Mouse (Mus musculus): ENCODE data around the gene Rnf31.

Gene Rnf31

DNA sequence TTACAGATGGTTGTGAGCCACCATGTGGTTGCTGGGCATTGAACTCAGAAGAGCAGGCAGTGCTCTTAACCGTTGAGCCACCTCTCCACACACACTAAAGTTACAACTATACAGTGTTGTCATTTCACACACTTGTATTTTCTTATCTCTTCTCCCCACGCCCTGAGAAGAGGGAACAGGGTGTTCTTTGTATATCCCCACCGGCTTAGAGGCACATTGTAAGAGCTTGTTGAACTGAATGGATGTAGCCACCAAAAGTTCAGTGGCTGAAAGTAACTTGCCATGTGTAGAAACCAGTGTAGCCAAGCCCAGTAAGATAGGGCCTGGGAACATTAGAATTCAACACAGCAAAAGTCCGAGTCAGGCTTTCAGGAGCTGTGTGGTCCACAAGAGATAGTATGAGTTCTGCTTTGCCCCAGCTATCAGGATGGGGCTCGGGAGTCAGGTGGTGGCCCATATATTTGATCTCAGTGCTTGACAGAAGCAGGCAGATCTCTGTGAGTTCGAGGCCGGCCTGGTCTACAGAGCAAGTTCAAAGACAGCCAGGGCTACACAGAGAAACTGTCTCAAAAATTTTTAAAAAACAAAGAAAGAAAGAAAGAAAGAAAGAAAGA, 23.2 kb downstream of the Rnf31 start:
- no peak for TF ChIP-seq GATA4 (IDR thresholded peaks at IDR 0.05; ENCODE audit: insufficient replicate concordance, low read length)

DNA sequence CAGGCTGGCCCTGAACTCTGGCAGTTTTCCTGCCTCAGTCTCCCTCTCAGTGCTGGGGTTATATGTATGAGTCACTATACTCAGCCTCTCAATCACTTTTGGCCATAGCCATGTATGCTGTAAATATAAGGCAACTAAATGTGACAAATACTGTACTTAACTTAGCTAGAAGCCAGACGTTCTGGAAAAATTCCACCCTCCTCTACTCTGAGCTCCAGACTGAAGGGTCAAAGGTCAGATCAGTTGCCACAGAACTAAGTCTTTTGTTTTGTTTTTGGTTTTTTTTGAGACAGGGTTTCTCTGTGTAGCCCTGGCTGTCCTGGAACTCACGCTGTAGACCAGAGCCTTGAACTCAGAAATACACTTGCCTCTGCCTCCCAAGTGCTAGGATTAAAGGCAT, 24.4 kb downstream of the Rnf31 start:
- no peak for TF ChIP-seq GATA4 (IDR thresholded peaks at IDR 0.05; ENCODE audit: insufficient replicate concordance, low read length)

DNA sequence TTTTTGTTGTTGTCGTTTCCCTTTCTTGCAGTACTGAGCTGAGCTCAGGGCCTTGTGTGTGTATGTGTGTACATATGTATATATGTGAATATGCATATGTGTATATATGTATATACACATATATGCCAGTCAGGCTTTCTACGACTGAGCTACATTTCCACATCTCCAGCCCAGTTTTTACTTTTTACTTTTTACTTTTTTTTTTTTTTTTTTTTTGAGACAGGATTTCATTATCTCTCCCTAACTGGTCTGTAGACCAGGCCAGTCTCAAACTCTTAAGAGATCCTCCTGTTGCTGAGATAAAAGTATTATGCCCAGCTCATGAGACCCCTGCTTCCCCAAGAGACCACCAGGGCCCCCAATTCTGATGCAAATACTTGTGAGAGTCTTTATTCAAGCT, 25.3 kb downstream of the Rnf31 start:
- no peak for TF ChIP-seq GATA4 (IDR thresholded peaks at IDR 0.05; ENCODE audit: insufficient replicate concordance, low read length)

DNA sequence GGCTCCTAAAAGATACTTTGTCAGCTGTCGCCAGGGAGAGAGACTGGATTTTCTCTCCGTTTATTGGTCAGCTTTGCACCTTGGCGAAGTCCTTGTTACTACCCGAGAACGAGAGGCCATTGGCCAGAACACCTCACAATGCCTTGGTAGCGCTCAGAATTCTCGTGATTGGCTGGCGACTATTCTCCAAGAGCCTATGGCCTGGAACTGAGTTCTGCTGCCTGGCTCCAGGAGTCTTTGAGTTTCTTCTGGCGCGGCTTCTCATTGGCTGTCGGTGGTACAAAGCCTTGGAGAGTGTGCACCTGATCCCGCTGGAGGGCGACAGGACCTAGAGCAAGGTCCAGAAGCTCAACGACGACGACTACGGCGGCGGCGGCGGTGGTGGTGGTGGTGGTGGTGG, 26.3 kb downstream of the Rnf31 start, which contains the start of gene Rec8:
TSS of gene Rec8 (plus strand) at position 216 of the 400 bp plus-strand sequence.
- no peak for TF ChIP-seq GATA4 (IDR thresholded peaks at IDR 0.05; ENCODE audit: insufficient replicate concordance, low read length)

DNA sequence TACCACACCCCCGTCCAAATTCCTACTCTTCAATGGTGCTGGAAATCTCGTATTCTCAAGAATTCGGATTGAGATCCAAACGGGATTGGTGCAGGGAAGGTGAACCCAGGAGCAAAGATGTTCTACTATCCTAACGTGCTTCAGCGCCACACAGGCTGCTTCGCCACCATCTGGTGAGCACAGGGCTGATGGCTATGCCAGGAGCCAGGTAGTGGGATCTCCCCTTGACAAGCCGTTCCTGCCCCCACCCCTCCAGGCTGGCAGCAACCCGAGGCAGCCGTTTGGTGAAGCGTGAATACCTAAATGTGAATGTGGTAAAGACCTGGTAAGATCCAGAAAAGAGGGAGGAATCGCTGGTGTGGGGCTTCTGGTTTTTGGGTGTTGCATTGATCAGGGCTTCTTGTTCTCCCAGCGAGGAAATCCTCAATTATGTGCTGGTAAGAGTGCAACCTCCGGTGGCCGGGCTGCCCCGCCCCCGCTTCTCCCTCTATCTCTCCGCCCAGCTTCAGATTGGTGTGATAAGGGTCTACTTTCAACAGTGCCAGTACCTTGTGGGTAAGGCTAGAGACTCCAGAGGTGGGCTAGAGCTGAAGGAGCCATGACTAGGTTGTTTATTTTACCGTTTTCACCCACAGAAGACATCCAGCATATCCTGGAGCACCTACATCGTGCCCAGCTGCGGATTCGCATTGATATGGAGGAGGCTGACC, 27.1 kb downstream of the Rnf31 start:
- TF ChIP-seq GATA4 (IDR thresholded peaks at IDR 0.05; ENCODE audit: insufficient replicate concordance, low read length), result no peak

DNA sequence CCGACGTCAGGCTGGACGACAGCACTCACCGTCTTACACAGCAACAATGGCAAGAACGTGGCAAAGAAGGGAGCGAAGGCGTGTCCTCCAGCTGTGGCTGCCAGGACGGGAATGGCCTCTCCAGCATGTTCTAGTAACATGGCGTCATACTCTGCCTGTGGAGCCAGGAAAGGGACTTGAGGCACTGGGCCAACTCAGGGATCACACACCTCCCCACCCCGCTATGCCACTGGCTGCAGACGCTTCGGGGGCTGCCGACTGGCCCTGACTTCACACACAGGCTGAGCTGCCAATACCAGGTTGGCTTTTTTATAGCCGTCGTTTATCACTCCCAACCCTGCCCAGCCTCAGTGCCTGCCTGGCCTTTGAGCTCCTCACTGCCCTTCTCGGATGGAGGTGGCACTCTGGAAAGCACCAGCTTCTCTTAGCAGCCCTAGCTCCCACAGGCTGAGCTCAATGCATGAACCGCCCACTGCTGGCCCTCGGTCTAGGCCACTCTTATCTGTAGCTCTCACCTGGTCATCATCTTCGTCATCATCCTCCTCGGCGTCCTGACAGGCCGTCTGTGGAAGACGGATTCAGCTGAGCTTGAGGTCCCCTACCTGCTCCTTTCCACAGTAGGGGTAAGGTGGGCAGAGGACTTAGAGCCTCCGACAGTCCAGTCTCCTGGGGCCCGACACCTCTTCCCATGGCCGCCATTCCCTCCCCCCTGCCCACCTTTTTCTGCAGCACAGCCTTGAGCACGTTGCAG, 36.7 kb downstream of the Rnf31 start:
- no peak for TF ChIP-seq GATA4 (IDR thresholded peaks at IDR 0.05; ENCODE audit: insufficient replicate concordance, low read length)

DNA sequence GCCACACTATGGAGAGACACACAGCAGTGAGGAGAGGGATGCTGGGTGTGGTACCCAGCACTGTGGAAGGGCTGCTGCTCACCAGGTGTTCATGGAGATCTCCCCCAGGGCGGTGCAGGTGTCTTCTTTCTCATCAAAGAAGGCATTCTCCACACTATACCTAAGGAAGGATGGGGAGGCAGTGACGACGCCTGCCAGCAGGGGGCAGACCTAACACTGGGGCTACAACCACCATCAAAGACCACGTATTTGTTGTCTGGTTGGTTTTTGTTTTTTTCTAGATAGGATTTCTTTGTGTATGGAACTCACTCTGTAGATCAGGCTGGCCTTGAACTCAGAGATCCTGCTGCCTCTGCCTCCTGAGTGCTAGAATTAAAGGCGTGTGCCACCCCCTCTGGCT, 37.8 kb downstream of the Rnf31 start:
- TF ChIP-seq GATA4 (IDR thresholded peaks at IDR 0.05; ENCODE audit: insufficient replicate concordance, low read length), result no peak

DNA sequence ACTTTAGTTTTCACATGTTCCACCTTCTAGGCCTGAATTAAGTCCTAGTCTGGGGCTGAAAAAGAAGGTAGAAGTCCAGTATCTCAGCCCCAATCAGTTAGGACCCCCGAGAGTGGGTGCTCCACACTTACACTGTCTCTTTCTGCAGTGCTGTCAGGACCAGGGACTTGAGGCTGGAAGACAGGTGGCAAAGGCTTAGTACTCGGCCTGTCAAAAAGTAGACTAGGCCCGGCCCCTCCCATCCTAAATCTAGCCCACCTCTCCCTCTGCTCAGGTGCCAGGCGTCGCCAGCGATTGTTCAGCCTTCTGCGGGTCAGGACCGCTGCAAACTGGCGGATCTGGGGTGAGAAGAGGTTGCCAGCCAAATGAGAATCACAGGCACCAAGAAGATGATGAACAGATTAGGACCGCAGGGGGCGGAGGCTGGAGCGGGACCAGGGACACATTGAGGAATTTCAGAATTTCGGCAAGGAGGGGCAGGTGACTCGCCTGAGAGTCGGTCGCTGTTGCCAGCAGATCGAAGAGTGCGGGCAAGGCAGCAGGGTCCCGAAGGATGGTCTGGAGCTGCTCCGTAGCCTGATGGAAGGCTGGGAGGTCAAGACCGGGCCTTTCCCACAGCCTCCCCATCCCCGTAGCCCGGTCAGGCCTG, 43.5 kb downstream of the Rnf31 start:
- no peak for TF ChIP-seq GATA4 (IDR thresholded peaks at IDR 0.05; ENCODE audit: insufficient replicate concordance, low read length)

DNA sequence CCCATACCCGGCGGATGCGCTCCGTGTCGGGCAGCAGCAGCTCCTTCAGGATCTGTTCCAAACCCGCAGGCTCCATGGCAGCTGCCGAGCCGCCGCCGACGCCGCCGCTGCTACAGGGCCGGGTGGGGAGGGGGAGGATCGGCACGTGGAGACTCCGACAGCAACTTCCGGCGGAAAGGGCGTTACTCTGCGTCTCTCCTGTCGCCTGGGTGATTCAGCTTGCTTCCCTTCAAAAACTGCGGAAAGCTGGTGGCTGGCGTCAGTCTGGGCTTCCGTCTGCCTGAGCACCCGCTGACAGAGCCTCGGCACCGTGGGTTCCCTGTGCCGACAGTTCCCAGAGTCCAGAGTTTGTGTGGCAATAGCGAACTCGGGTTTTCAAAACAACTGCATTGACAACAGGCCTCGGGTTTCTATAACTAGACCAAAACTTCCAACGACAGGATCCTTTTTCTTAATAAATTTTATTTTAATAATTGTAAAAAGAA, 44.1 kb downstream of the Rnf31 start, which contains the start of gene Ipo4:
TSS of gene Ipo4 (minus strand) at position 435 of the 485 bp plus-strand sequence.
- no peak for TF ChIP-seq GATA4 (IDR thresholded peaks at IDR 0.05; ENCODE audit: insufficient replicate concordance, low read length)

DNA sequence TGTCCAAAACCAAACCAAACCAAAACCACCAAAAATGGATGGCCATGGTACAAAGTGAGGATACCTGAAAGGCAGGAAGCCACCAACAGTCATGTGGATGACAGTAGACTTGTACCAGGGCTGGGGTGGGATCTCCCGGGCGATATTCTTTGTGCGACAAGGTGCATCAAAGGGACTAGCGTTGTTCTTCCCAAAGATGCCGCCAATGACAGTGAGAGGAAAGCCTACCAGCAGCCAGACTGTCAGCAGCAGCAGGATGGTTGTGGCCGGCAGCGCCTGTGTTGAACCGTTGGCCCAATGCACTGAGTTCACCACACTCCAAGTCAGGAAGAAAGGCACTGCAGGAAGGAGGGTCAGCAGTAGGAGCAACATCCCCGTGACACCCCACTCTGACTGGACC, 46.3 kb downstream of the Rnf31 start, which contains the start of gene Gm49378:
TSS of gene Gm49378 (minus strand) at position 101 of the 400 bp plus-strand sequence.
- TF ChIP-seq GATA4 (IDR thresholded peaks at IDR 0.05; ENCODE audit: insufficient replicate concordance, low read length), result no peak

DNA sequence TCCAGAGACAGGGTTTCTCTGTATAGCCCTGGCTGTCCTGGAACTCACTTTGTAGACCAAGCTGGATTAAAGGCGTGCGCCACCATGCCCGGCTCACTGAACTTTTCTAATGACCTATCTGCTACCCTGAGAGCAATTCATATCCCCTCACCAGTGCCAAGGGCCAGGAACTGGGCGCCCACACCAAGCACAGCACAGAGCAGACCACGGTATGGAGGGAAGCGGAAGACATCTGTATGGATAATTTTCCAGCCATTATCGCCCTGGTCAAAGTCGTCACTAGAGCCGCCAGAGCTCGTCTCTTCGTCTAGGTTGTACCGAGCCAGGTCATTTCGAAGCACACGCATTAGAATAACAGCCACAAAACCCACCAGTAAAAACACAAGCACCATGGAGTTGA, 49.3 kb downstream of the Rnf31 start:
- no peak for TF ChIP-seq GATA4 (IDR thresholded peaks at IDR 0.05; ENCODE audit: insufficient replicate concordance, low read length)

DNA sequence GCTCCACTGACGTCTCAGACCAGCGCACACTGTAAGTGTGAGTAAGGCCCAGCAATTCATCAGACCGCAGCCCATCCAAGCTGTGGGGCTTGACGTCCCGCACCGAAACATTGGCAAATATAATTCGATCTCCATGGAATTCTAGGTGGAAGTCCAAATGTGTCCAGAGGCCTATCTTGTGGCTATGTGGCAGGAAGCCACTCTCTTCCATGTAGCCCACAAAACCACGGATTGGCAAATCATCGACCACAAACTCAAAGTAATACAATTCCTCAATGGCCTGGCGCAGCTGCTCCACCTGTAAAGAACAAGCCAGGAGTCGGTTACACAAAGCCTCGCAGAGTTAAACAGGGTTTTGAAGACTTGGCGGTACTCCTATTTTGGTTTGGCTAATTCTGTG, 49.8 kb downstream of the Rnf31 start:
- TF ChIP-seq GATA4 (IDR thresholded peaks at IDR 0.05; ENCODE audit: insufficient replicate concordance, low read length), result no peak

DNA sequence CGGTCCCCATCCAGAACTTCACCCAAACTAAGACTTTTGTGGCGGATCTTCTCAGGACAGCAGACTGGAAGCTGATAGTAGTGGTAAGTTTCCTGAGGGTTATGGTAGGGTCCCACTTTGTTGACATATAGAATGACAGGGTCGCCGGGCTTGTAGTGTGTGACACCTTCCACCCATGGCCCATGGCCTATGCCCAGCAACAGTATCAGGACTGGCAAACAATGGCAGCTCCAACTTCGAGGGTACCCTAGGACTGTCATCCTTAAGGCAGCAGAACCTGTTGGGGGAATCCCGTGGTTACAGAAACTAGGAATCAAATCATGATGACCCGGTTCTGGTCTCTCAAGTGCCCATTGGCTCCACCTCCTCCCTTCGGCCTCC, 51.2 kb downstream of the Rnf31 start:
- TF ChIP-seq GATA4 (IDR thresholded peaks at IDR 0.05; ENCODE audit: insufficient replicate concordance, low read length), result no peak

DNA sequence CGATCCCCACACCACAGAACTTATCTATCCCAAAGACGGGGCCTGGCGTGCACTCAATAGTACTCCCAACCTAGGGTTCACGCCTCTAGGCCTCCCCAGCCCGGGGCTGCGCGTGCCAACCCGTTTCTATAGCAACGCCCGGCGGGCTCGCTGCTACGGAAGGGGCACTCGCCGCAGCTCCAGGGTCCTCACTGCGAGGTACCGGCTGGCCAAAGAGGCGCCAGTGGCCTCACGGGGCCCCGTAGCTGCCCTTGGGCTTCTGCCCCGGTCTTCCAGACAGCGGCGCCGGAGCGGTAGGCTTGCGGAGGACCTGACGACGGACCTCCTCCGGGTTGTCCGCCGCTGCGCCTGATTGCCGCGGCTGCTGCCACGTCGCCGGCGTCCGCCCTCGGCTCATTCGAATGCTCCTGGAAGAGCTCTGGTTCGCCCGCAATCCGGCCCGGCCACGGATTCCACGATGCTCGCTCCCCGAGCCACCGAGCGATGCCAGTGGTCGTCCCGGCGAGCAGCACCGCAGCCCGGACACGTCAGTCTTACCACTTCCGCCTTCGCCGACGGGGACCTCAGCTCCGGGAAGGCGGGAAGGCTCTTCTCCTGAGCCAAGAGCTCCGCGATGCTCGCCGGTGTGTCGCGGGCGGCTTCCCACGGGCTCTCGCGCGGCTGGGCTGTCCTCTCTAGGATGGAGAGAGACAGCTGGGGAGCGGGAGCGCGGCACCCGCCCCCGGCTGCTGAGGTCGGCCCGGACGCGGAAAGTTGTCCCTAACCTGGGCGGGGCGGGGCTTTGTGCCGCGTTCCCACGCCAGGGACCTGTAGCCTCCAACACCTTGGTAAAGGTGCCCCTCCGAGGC, 51.8 kb downstream of the Rnf31 start, which contains the start of gene Tm9sf1:
TSS of gene Tm9sf1 (minus strand) at position 747 of the 848 bp plus-strand sequence.
- no peak for TF ChIP-seq GATA4 (IDR thresholded peaks at IDR 0.05; ENCODE audit: insufficient replicate concordance, low read length)

All from liver, adult (tissue).